Comparison of ENCODE assay signal across 15 mouse cellular contexts in the genomic region with DNA sequence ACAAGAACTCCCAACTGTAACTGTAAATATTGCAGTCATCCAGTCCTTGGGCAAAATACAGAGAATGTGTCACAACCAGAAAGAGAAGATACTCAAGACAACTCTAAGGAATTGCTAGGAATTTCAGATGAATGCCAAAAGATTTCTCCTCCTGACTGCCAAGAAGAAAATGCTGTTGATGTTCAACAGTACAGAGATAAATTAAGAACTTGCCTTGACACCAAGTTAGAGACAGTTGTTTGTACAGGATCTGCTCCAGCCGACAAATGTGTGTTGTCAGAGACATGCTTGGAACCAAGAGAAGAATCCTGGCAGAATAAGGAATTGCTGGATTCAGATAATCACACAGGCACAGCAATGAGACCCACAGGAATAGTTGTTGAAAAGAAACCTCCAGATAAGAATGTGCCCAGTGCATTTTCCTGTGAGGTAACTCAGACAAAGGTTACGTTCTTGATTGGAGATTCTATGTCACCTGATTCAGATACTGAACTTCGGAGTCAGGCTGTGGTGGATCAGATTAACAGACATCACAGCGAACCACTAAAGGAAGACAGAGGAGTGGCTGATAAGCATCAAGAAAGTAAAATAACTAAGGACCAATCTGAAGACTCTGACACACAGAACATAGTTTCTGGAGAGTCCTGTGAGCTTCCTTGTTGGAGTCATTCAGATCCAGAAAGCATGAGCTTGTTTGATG. TPM values are rescaled to one million over a fixed set of nuclear protein-coding genes. Genes with fewer than 3 reads are reported as not detected.
DNase-seq lines count a peak whose midpoint lies in the region; ATAC-seq and TF ChIP-seq lines count a peak whose summit lies in the region.
"Had no signal": no experiment of that assay in that cellular context is flagged by ENCODE, and none has a peak within 500 bp of the region (broad histone marks: within the 10 kb centered on the region; RNA-seq: fewer than 3 reads in every experiment).

No protein-coding gene starts in this region.

- DNase-seq in kidney, adult 9 months: peak; percentile 34
- DNase-seq in lung, postnatal 10 days: peak; percentile 31
- no peak for DNase-seq in gastrocnemius, postnatal 10 days
- no peak for DNase-seq in midbrain, embryonic 10.5 days (ENCODE audit: low spot score)
- DNase-seq: adrenal gland, adult 2 months; cerebellum, postnatal 36 days; gastrocnemius, adult 2 months; liver, embryonic 13.5 days; right cerebral cortex, adult 18-20 months; thymus, postnatal 4 days had no signal

- no peak overlapping the region for H3K9ac ChIP-seq in kidney, embryonic 14.5 days (ENCODE audit: low read depth, low read length)
- H3K9ac ChIP-seq: embryonic facial prominence, embryonic 13.5 days; intestine, embryonic 15.5 days; liver, embryonic 13.5 days had no signal

- TF ChIP-seq CTCF in embryonic fibroblast, embryonic 13.5 days (IDR thresholded peaks at IDR 0.05; ENCODE audit: borderline replicate concordance, insufficient read depth, low read length): no peak

- H3K4me1 ChIP-seq in kidney, embryonic 14.5 days (ENCODE audit: control insufficient read depth, insufficient read depth, low read length): no peaks in the 10 kb centered on the region
- H3K4me1 ChIP-seq in embryonic fibroblast, embryonic 13.5 days (ENCODE audit: control insufficient read depth, insufficient read depth, low read length): no peaks in the 10 kb centered on the region
- H3K4me1 ChIP-seq in midbrain, embryonic 10.5 days: no peaks in the 10 kb centered on the region
- H3K4me1 ChIP-seq: embryonic facial prominence, embryonic 13.5 days; intestine, embryonic 15.5 days; liver, embryonic 13.5 days had no signal

- H3K27ac ChIP-seq in kidney, embryonic 14.5 days (ENCODE audit: low read depth, low read length): no peak overlapping the region
- H3K27ac ChIP-seq in embryonic fibroblast, embryonic 13.5 days (ENCODE audit: insufficient read depth, low read length): 0 out of 2 replicates have a peak overlapping the region, but pooled peaks have one; percentile 19
- no peak overlapping the region for H3K27ac ChIP-seq in midbrain, embryonic 10.5 days (replicated peaks)
- H3K27ac ChIP-seq: embryonic facial prominence, embryonic 13.5 days; gastrocnemius, adult 2 months; intestine, embryonic 15.5 days; liver, embryonic 13.5 days had no signal

- H3K9me3 ChIP-seq in kidney, embryonic 14.5 days (ENCODE audit: control insufficient read depth, low read length): no peaks in the 10 kb centered on the region
- H3K9me3 ChIP-seq in midbrain, embryonic 10.5 days (replicated peaks): no peaks in the 10 kb centered on the region
- H3K9me3 ChIP-seq: embryonic facial prominence, embryonic 13.5 days; intestine, embryonic 15.5 days; liver, embryonic 13.5 days had no signal

- H3K4me3 ChIP-seq in kidney, embryonic 14.5 days (ENCODE audit: low read length): no peak overlapping the region
- H3K4me3 ChIP-seq in embryonic fibroblast, embryonic 13.5 days (ENCODE audit: insufficient read depth, low read length): no peak overlapping the region
- H3K4me3 ChIP-seq in midbrain, embryonic 10.5 days: no peak overlapping the region
- H3K4me3 ChIP-seq: embryonic facial prominence, embryonic 13.5 days; gastrocnemius, adult 2 months; intestine, embryonic 15.5 days; liver, embryonic 13.5 days had no signal

- H3K27me3 ChIP-seq in kidney, embryonic 14.5 days (ENCODE audit: control insufficient read depth, insufficient read depth, low read length): no peaks in the 10 kb centered on the region
- H3K27me3 ChIP-seq in midbrain, embryonic 10.5 days (ENCODE audit: low read depth, poor library complexity, severe bottlenecking): no peaks in the 10 kb centered on the region
- H3K27me3 ChIP-seq: embryonic facial prominence, embryonic 13.5 days; intestine, embryonic 15.5 days; liver, embryonic 13.5 days had no signal

- no peak for ATAC-seq in kidney, embryonic 14.5 days (ENCODE audit: low FRiP score, low TSS enrichment)
- ATAC-seq in CD4-positive, CD25-positive, alpha-beta regulatory T cell, adult 4 months: peak; percentile 58
- ATAC-seq: intestine, embryonic 15.5 days had no signal

- H3K36me3 ChIP-seq in kidney, embryonic 14.5 days (ENCODE audit: control insufficient read depth, insufficient read depth, low read length): peaks cover 38% of the 10 kb centered on the region
- peaks cover 52% of the 10 kb centered on the region for H3K36me3 ChIP-seq in midbrain, embryonic 10.5 days
- H3K36me3 ChIP-seq: intestine, embryonic 15.5 days had no signal

- no peak overlapping the region for H3K4me2 ChIP-seq in kidney, embryonic 14.5 days (replicated peaks; ENCODE audit: low read depth, low read length)
- H3K4me2 ChIP-seq: embryonic facial prominence, embryonic 13.5 days; intestine, embryonic 15.5 days; liver, embryonic 13.5 days had no signal

- WGBS in kidney, embryonic 14.5 days: 91% methylated on average over 4 of the region's 4 CpGs
- WGBS in midbrain, embryonic 10.5 days: 91% methylated on average over 4 of the region's 4 CpGs

- TF ChIP-seq POLR2A in embryonic fibroblast, embryonic 13.5 days (IDR thresholded peaks at IDR 0.05; ENCODE audit: low read depth, low read length): no peak

RNA-seq across cellular contexts. Expression of gene Rapgef6, which starts 20.0 kb away (rescaled TPM):
- 19.4 and 35.8 TPM in 2 replicates for polyA plus RNA-seq in kidney, embryonic 14.5 days (2014; fragmentation: Nextera tagmentation; extraction: Ambion mirVana)
- 100 to 1,000 TPM; 258 to 274 TPM for polyA plus RNA-seq in CD4-positive, CD25-positive, alpha-beta regulatory T cell, adult 4 months (2017; shearing (Covaris generic))
- polyA plus RNA-seq in embryonic fibroblast, embryonic 13.5 days (2011; ENCODE audit: insufficient read length, low read depth, missing spikeins): 20.7 and 21.7 TPM in 2 replicates
- total RNA-seq in gastrocnemius, postnatal 10 days (2021): 10 to 100 TPM in 1 of 2 experiments, 1 to 10 TPM in 1; 9.0 to 13.6 TPM
- 31.3 and 33.1 TPM in 2 replicates for polyA plus RNA-seq in midbrain, embryonic 10.5 days (2016; fragmentation: Nextera tagmentation; extraction: Ambion mirVana)

Comparison
In these comparisons a context has a peak if more than half of its experiments do, and no peak if none do; other contexts are left out.
1. DNase-seq: peak in kidney, adult 9 months (single experiment) and lung, postnatal 10 days (single experiment); none in gastrocnemius, postnatal 10 days (single experiment) and midbrain, embryonic 10.5 days (single experiment).